Mouse (Mus musculus) cerebellum, adult 11 months (tissue): Measurements from ENCODE around the gene Def6.

ENCODE experiments used
- DNase-seq: peaks from one replicate; pipeline ENCODE4 v3.0.0; 2022

Gene Def6

GRCm38 (mm10) chr17:28207591-28208313 is at the start of gene Def6:
TSS of gene Def6 (plus strand) at chr17:28207778.
- DNase-seq, result no peak

GRCm38 (mm10) chr17:28160361-28160760 is 47.2 kb upstream of the Def6 start:
- DNase-seq, result no peak

GRCm38 (mm10) chr17:28161310-28161881 is 46.2 kb upstream of the Def6 start:
- no peak for DNase-seq

GRCm38 (mm10) chr17:28163666-28164065 is 43.9 kb upstream of the Def6 start:
- DNase-seq, result peak; percentile 73

GRCm38 (mm10) chr17:28170460-28171305 is 36.9 kb upstream of the Def6 start:
- no peak for DNase-seq

- no peak for DNase-seq
Measured at GRCm38 (mm10) chr17:28172690-28173089, 34.9 kb upstream of the Def6 start.

- peak; percentile 91 for DNase-seq
Measured at GRCm38 (mm10) chr17:28176775-28177539, 30.6 kb upstream of the Def6 start, which contains the start of gene Zfp523. TSS of gene Zfp523 (plus strand) at chr17:28177129.

- no peak for DNase-seq
Measured at GRCm38 (mm10) chr17:28177540-28178046, 30.0 kb upstream of the Def6 start.

GRCm38 (mm10) chr17:28180331-28180730 is 27.2 kb upstream of the Def6 start:
- DNase-seq, result no peak

- DNase-seq, result no peak
Measured at GRCm38 (mm10) chr17:28180783-28181544, 26.6 kb upstream of the Def6 start.

GRCm38 (mm10) chr17:28184971-28185638 is 22.5 kb upstream of the Def6 start:
- DNase-seq, result no peak

GRCm38 (mm10) chr17:28188313-28188712 is 19.3 kb upstream of the Def6 start:
- no peak for DNase-seq

- DNase-seq, result no peak
Measured at GRCm38 (mm10) chr17:28192754-28193153, 14.8 kb upstream of the Def6 start.

- DNase-seq, result no peak
Measured at GRCm38 (mm10) chr17:28193559-28193958, 14.0 kb upstream of the Def6 start.

GRCm38 (mm10) chr17:28195033-28195432 is 12.5 kb upstream of the Def6 start:
- no peak for DNase-seq

- no peak for DNase-seq
Measured at GRCm38 (mm10) chr17:28197646-28198045, 9.9 kb upstream of the Def6 start.

GRCm38 (mm10) chr17:28201982-28202381 is 5.6 kb upstream of the Def6 start:
- DNase-seq, result no peak

- DNase-seq, result peak; percentile 43
Measured at GRCm38 (mm10) chr17:28204052-28204720, 3.4 kb upstream of the Def6 start.

GRCm38 (mm10) chr17:28205443-28205842 is 2.1 kb upstream of the Def6 start:
- DNase-seq, result no peak

GRCm38 (mm10) chr17:28207092-28207491 is 486 bp upstream of the Def6 start:
- DNase-seq, result no peak

GRCm38 (mm10) chr17:28208314-28208612 is 685 bp downstream of the Def6 start:
- DNase-seq, result no peak
